Mouse (Mus musculus) layer of hippocampus, postnatal 10 days (tissue): ENCODE measurements around the gene Pax3. TPM values are rescaled to one million over a fixed set of nuclear protein-coding genes. Genes with fewer than 3 reads are reported as not detected.

ENCODE experiments used
- DNase-seq, 2 experiments: peaks; one replicate each; pipeline ENCODE4 v3.0.0; 2021; ENCODE audit warnings: low spot score in 2 of 2
- long read RNA-seq: library from polyadenylated mRNA; stranded (forward); transcript quantifications from one replicate; pipeline ENCODE4 v2.0.0, GENCODE M21; 2023
- total RNA-seq, 2 experiments: library from RNA; stranded (reverse); gene quantifications; 2 replicates each; pipeline ENCODE4 v1.2.3; 2021

The Pax3 gene
- under 1 TPM in 1 of 2 experiments, not detected in 1; 0.11 TPM for total RNA-seq
- long read RNA-seq, result 0 reads

GRCm38 (mm10) chr1:78196751-78197311 is at the start of gene Pax3:
Gene Pax3, minus strand, starts transcription at chr1:78197134.
- no peak for DNase-seq

- no peak for DNase-seq
These were observed 37.4 kb upstream of the Pax3 start for GRCm38 (mm10) chr1:78234306-78234705.

- DNase-seq, result no peak
These were observed 35.1 kb upstream of the Pax3 start for GRCm38 (mm10) chr1:78231901-78232546.

- peak in 1 of 2 experiments; percentile 5 for DNase-seq
These were observed 32.9 kb upstream of the Pax3 start for GRCm38 (mm10) chr1:78229801-78230200.

- no peak for DNase-seq
These were observed 31.8 kb upstream of the Pax3 start for GRCm38 (mm10) chr1:78228771-78229170.

GRCm38 (mm10) chr1:78218057-78218780 is 21.3 kb upstream of the Pax3 start:
- DNase-seq, result no peak

GRCm38 (mm10) chr1:78217151-78218034 is 20.5 kb upstream of the Pax3 start:
- DNase-seq, result no peak

GRCm38 (mm10) chr1:78216509-78217141 is 19.7 kb upstream of the Pax3 start:
- DNase-seq, result no peak

GRCm38 (mm10) chr1:78215749-78216508 is 19.0 kb upstream of the Pax3 start:
- no peak for DNase-seq

GRCm38 (mm10) chr1:78211041-78211440 is 14.1 kb upstream of the Pax3 start:
- no peak for DNase-seq

- no peak for DNase-seq
These were observed 13.6 kb upstream of the Pax3 start for GRCm38 (mm10) chr1:78210568-78210967.

- DNase-seq, result no peak
These were observed 11.4 kb upstream of the Pax3 start for GRCm38 (mm10) chr1:78208281-78208814.

- no peak for DNase-seq
These were observed 7.4 kb upstream of the Pax3 start for GRCm38 (mm10) chr1:78204341-78204740.

- DNase-seq, result no peak
These were observed 6.8 kb upstream of the Pax3 start for GRCm38 (mm10) chr1:78203622-78204211.

- DNase-seq, result no peak
These were observed 6.2 kb upstream of the Pax3 start for GRCm38 (mm10) chr1:78203086-78203614.

- DNase-seq, result no peak
These were observed 5.6 kb upstream of the Pax3 start for GRCm38 (mm10) chr1:78202466-78203085.

- no peak for DNase-seq
These were observed 4.5 kb upstream of the Pax3 start for GRCm38 (mm10) chr1:78201251-78202010.

GRCm38 (mm10) chr1:78200191-78200590 is 3.3 kb upstream of the Pax3 start:
- DNase-seq, result no peak
